Mouse (Mus musculus) brown adipose tissue, adult 24 weeks (tissue): Measurements from ENCODE around the gene Sipa1l1. TPM values are rescaled to one million over a fixed set of nuclear protein-coding genes. Genes with fewer than 3 reads are reported as not detected.

Source experiments
- H3K27ac ChIP-seq: fragments of 200-500 bp; replicated peaks from 2 replicates; pipeline ENCODE4 v1.5.1; 2012; ENCODE audit warnings: low read depth, mild to moderate bottlenecking, low read length
- H3K4me1 ChIP-seq: fragments of 200-500 bp; 2 replicates; pipeline ENCODE4 v1.6.1; 2012; ENCODE audit warnings: low read length, mixed read lengths; ENCODE audit not compliant: control insufficient read depth, insufficient read depth, insufficient read length
- H3K4me3 ChIP-seq: fragments of 200-500 bp; 2 replicates; pipeline ENCODE4 v1.5.1; 2012; ENCODE audit warnings: low read depth, mild to moderate bottlenecking, low read length, moderate library complexity; ENCODE audit not compliant: insufficient read depth
- polyA plus RNA-seq: library from polyadenylated mRNA; stranded (reverse); fragments of >200 nt; gene quantifications from 2 replicates; pipeline ENCODE4 v1.2.4, GENCODE M21; 2012; ENCODE audit not compliant: missing spikeins, insufficient read depth, insufficient read length

The Sipa1l1 gene
- polyA plus RNA-seq, 1 experiment = 29.7 TPM

DNA sequence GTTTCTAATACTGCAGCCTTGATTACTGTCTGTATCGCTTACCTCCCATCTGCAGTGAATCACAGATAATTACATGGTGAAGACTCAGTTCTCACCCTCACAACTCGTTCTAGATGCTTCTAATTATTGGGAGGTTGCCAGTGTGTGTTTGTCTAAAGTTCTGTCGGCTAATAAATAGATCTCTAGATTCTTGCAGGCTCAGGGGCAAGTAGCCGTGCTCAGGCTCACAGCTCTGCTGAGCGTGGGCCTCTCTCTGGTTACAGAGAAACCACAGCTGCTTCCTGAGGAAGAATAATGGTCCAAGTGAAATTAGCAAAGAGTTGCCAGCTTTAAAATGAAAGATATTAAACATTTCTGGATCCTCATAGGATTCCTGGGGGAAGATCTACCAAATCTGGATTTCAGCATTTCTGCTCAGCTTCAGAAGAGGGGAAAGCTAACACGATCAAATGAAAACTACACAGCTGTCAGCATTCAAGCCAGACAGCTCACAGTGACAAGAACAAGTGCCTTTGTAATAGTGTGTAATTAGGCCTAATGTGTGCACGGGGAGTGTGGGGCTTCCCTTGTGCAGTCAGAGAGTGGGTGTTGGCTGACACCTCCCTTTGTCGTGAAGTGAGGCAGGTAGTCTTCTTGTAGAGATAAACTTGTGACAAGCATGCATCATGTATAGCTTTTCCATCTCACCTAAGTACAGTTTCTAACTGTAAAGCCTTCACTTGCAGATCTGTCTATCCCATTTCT lies 225.2 kb downstream of the Sipa1l1 start:
- Histone ChIP-seq H3K4me1 (no peaks in the 10 kb centered on the region), H3K4me3 (no peak overlapping the region), H3K27ac (no peak overlapping the region)

- no peak overlapping the region for H3K27ac ChIP-seq
- no peaks in the 10 kb centered on the region for H3K4me1 ChIP-seq
- H3K4me3 ChIP-seq = no peak overlapping the region
Observed at GRCm38 (mm10) chr12:82395194-82395593, 226.1 kb downstream of the Sipa1l1 start.

GRCm38 (mm10) chr12:82397193-82397592 lies 228.1 kb downstream of the Sipa1l1 start:
- no peaks in the 10 kb centered on the region for H3K4me1 ChIP-seq
- H3K4me3 ChIP-seq = no peak overlapping the region
- no peak overlapping the region for H3K27ac ChIP-seq

DNA sequence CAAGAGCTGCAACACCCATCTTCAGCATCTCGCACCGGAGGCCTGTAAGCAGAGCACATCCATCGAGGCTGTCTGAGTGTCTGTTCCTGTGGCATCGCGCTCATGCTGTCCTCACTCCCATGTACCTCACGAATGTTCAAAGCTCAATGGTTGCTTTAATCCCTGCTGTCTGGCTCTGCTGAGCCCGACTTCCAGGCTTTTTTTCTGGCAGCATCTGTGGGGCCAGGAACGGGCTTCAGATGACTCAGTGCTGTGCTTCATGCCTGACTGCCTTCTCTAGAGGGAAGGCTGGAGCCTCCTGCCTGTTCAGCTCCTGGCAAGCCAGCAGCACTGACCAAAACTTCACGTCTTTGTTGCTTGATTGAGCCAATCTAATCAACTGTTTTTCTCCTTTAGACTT lies 228.6 kb downstream of the Sipa1l1 start:
- Histone ChIP-seq H3K4me3 (no peak overlapping the region), H3K4me1 (no peaks in the 10 kb centered on the region), H3K27ac (no peak overlapping the region)

- H3K4me1 ChIP-seq = no peaks in the 10 kb centered on the region
- H3K4me3 ChIP-seq = no peak overlapping the region
- no peak overlapping the region for H3K27ac ChIP-seq
Observed at GRCm38 (mm10) chr12:82398926-82399325, 229.8 kb downstream of the Sipa1l1 start.

DNA sequence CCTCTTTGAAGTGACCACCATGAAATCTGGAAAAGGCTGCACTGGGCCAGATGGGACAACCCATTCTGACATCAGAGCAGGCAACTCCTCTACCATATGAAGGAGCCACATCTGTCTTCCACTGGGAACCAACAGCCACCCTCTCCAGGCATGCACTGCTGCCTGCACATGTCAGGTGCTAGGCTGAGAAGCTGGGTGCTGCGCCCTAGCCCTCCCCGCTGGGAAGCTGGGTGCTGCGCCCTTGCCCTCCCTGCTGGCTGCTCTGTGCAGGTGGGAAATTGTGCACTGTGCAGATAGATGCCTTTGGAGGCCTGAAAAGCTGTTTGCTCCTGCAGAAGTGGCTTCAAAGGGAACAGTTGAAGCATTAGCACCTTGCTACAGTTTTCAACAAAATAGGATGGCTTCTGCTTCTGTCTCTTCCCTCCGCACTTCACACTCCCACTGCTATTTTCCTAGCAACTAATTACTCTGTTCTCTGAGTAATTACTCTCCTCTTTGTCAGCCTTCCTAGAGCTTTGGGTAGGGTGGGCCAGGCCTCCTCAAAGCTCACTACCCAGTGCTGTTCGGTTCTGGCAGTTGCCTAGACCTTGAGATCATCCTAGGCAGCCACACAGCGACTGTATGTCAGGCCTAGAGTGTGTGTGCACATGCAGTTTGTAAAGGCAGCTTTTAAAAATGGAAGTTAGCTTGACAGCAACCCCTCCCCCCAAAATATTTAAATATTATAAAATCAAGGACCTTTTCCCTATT lies 231.0 kb downstream of the Sipa1l1 start:
- Histone ChIP-seq H3K4me3 (no peak overlapping the region), H3K27ac (no peak overlapping the region), H3K4me1 (no peaks in the 10 kb centered on the region)

DNA sequence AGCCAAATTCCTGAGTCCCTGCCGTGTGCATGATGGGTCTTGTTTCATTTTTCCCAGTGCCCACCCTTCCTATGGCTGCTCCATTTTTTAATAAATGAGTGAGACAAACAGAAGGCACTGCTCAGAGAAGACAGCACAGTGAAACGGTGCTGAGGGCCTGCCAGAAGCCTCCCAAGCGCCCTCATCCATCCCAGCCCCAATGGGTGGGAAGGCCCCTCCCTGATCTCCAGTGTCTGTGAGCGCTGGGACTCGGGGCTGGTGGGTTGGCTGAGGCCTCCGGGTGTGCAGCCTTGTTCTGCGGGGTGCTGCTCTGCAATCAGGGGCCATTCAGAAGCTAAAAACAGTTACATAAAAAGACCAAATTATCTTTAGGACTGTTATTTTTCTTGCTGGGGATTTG lies 231.7 kb downstream of the Sipa1l1 start:
- H3K27ac ChIP-seq = no peak overlapping the region
- H3K4me1 ChIP-seq = no peaks in the 10 kb centered on the region
- no peak overlapping the region for H3K4me3 ChIP-seq

GRCm38 (mm10) chr12:82401440-82401839 lies 232.3 kb downstream of the Sipa1l1 start:
- no peaks in the 10 kb centered on the region for H3K4me1 ChIP-seq
- H3K27ac ChIP-seq = no peak overlapping the region
- H3K4me3 ChIP-seq = no peak overlapping the region

- H3K4me3 ChIP-seq = no peak overlapping the region
- H3K4me1 ChIP-seq = peaks cover 3% of the 10 kb centered on the region; the same call in 1 of the 2 replicates
- no peak overlapping the region for H3K27ac ChIP-seq
Observed at GRCm38 (mm10) chr12:82402635-82403034, 233.5 kb downstream of the Sipa1l1 start.

DNA sequence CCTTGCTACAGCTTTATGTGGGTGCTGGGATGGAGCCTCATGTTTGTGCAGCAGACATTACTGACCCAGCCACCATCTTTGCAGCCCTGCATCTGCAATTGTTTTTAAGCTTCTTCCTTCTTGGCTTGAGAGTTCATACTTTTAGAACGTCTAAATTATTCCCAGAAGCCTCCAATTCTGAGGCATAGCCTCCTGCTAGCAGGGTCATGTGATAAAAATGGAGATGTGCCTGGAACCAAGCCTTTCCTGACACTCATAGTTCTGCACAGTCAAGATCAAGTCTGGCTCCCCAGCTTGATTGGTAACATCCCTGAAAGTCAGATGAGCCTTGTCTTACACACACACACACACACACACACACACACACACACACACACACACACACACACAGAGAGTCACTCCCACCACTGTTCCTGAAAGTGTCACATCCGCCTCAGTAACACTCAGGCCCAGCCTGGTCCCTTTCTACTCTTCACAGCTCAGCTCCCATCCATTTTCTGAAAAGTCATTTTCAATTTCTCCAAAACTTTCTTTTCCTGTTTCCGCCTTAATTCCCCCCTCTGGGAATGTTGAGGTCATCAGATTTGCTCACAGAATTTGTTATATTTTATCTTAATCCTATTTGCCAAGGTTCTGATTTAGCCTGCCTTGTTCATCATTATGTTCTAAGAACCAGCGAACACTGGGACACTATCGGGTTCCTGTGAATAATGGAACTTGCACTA lies 238.6 kb downstream of the Sipa1l1 start:
- peak overlapping the region; percentile 72 for H3K27ac ChIP-seq
- no peak overlapping the region for H3K4me3 ChIP-seq
- H3K4me1 ChIP-seq = peaks cover 6% of the 10 kb centered on the region; the same call in 1 of the 2 replicates

DNA sequence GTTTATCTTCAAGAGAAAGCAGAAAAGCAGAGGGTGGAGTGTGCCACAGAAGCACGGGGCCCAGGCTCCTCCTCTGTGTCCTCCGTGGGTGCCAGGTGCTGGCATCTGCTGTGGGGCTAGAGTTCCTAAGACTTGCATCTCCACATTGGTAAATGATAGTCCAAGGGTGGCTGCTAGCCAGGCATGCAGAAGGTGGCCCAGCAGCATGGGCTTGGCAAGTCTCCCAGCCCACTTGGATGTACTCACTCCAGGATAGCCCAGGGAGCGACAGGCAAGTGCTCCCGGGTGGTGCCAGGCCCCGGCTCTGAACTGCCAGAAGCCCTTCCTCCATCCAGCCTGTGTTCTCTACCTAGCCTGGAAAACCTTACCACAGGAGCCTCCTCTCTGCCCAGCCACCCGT lies 239.4 kb downstream of the Sipa1l1 start:
- no peak overlapping the region for H3K27ac ChIP-seq
- H3K4me3 ChIP-seq = no peak overlapping the region
- H3K4me1 ChIP-seq = peaks cover 6% of the 10 kb centered on the region; the same call in 1 of the 2 replicates

DNA sequence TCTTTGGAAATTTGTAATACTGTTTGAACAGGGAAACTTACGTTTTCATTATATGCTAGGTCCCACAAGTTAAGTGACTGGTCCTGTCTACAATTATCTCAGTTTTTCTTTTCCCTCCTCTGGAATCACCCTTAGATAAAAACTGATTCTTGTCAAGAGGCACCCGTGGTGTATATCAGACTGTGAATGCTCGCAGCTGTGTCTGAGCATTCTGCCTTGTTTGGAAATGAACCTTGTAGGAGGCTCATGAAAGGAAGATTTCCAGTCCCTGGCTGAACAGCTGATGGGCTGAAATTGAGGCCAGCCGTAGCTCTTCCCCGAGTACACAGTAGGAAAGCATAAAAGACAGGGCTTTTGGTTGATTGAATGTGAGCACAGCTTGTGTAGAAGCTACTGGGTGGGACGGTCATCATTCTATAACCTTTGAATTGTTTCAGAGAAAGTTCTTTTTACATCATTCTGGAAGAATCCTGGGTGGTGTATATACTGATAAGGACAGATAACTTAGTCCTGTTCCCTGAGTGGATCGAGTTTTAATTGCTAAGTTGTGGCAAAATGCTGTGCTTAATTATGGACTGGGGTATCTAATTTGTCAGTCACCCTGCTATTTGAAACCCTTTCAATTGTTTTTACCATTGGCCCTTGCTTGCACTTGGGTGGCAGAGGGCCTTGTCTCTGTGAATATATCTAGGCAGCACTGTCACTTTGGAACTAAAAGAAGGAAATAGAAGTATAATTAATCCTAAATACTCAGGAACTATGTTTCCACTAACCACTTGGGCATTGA lies 240.8 kb downstream of the Sipa1l1 start:
- Histone ChIP-seq H3K27ac (no peak overlapping the region), H3K4me3 (no peak overlapping the region), H3K4me1 (peaks cover 6% of the 10 kb centered on the region; the same call in 1 of the 2 replicates)

GRCm38 (mm10) chr12:82412291-82413032 lies 243.3 kb downstream of the Sipa1l1 start:
- peaks cover 4% of the 10 kb centered on the region; the same call in 1 of the 2 replicates for H3K4me1 ChIP-seq
- no peak overlapping the region for H3K27ac ChIP-seq
- no peak overlapping the region for H3K4me3 ChIP-seq

DNA sequence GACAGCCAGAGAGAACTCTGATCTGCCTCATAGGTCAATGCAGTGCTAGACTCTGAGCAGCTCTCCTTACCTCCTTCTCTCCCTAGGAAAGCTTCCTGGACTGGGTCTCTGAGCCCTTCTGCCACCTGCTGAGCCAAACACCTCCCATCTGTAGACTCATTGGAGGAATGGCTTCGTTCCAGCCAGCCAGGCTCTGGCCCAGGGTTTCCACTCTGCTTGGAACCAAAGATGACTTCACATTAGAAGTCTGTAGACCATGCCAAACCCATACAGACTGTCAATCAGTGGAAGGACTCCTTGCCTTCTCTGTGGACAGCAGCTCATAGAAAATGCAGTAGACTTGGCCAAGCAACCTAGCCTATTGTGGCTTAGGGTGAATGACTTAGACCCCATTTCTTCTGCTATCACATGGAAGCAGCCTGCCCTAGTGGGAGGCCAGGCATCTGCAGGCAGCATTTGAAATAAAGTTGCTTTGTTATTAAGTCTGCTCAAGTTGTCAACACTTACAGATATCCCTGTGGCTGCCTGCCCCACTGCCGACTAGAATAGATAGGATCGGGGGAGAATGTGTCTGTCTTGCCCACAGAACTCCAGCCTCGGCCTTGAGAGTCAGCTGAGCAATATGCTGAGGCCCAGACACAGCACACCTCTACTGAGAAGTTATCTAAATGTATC lies 246.7 kb downstream of the Sipa1l1 start:
- Histone ChIP-seq H3K4me1 (peaks cover 4% of the 10 kb centered on the region; the same call in 1 of the 2 replicates), H3K4me3 (no peak overlapping the region), H3K27ac (no peak overlapping the region)
